Mouse (Mus musculus) thymus, adult 2 months (tissue): ENCODE data around the gene Dpf1.

ENCODE experiments used
- CTCF ChIP-seq: fragments of 200-500 bp; IDR thresholded peaks from 2 replicates; pipeline ENCODE4 v1.5.1; 2012; ENCODE audit warnings: mild to moderate bottlenecking, control low read depth, low read length, moderate library complexity, borderline replicate concordance; ENCODE audit not compliant: control insufficient read depth, poor library complexity, insufficient read depth; ENCODE audit errors: extremely low read depth
- POLR2A ChIP-seq: fragments of 200-500 bp; IDR thresholded peaks from 2 replicates; pipeline ENCODE4 v1.6.1; 2012; ENCODE audit warnings: mild to moderate bottlenecking, low read length, control low read depth, moderate library complexity; ENCODE audit not compliant: control insufficient read depth, poor library complexity, insufficient read depth; ENCODE audit errors: extremely low read depth

GRCm38 (mm10) chr7:29291616-29292457 is 11.9 kb upstream of the Dpf1 start:
- TF ChIP-seq CTCF = no peak
- TF ChIP-seq POLR2A = no peak
